In genomic region chr6:85452816-85453215, GRCm38 (mm10) we compare ENCODE assay signal across 8 mouse cellular contexts. TPM values are rescaled to one million over a fixed set of nuclear protein-coding genes. Genes with fewer than 3 reads are reported as not detected.
DNase-seq lines count a peak whose midpoint lies in the region; ATAC-seq and TF ChIP-seq lines count a peak whose summit lies in the region.

No protein-coding gene starts in this region.

- no peak for DNase-seq in heart, postnatal 10 days
- DNase-seq in embryonic facial prominence, embryonic 11.5 days (ENCODE audit: low spot score), result no peak
- DNase-seq in limb, embryonic 10.5 days (ENCODE audit: low spot score), result no peak
- DNase-seq in right cerebral cortex, postnatal 25 days, result no peak

- peaks cover 61% of the 10 kb centered on the region for H3K79me3 ChIP-seq in C2C12 (ENCODE audit: low read depth)

- peak overlapping the region; percentile 91 for H3K9ac ChIP-seq in heart, embryonic 14.5 days (ENCODE audit: low read length)
- peak overlapping the region; percentile 95 for H3K9ac ChIP-seq in embryonic facial prominence, embryonic 11.5 days (replicated peaks; ENCODE audit: low read length)

- H3K4me2 ChIP-seq in heart, embryonic 14.5 days (ENCODE audit: low read length), result peak overlapping the region; percentile 72
- H3K4me2 ChIP-seq in embryonic facial prominence, embryonic 11.5 days (ENCODE audit: low read depth, low read length), result peak overlapping the region; percentile 87

- H3K4me1 ChIP-seq in heart, embryonic 14.5 days (ENCODE audit: control insufficient read depth in 2 of 2, insufficient read depth in 2 of 2, low read length in 2 of 2), result peaks cover 2 to 34% of the 10 kb centered on the region in 2 experiments
- peaks cover 5% of the 10 kb centered on the region; the same call in 1 of the 2 replicates for H3K4me1 ChIP-seq in embryonic facial prominence, embryonic 11.5 days (ENCODE audit: control insufficient read depth, insufficient read depth, low read length)
- H3K4me1 ChIP-seq in limb, embryonic 10.5 days, result peaks cover 30% of the 10 kb centered on the region
- no peaks in the 10 kb centered on the region; the same call in 1 of the 2 replicates for H3K4me1 ChIP-seq in olfactory bulb, adult 2 months (ENCODE audit: control insufficient read depth, insufficient read depth, low read length)

- no peak for TF ChIP-seq CTCF in C2C12 (IDR thresholded peaks at IDR 0.05; ENCODE audit: control insufficient read depth, insufficient read depth, insufficient read length)
- no peak for TF ChIP-seq CTCF in olfactory bulb, adult 2 months (IDR thresholded peaks at IDR 0.05; ENCODE audit: insufficient read depth, low read depth, low read length)

- H3K27ac ChIP-seq in heart, embryonic 14.5 days (replicated peaks in 1 of 2; ENCODE audit: control insufficient read depth in 1 of 2, insufficient read depth in 1 of 2, low read depth in 2 of 2, low read length in 2 of 2), result peak overlapping the region in 1 of 2 experiments; percentile 94; a peak in 1 of 4 replicates
- H3K27ac ChIP-seq in embryonic facial prominence, embryonic 11.5 days (replicated peaks; ENCODE audit: low read depth, low read length), result no peak overlapping the region
- peak overlapping the region; percentile 94 for H3K27ac ChIP-seq in limb, embryonic 10.5 days
- no peak overlapping the region for H3K27ac ChIP-seq in olfactory bulb, adult 2 months (ENCODE audit: insufficient read depth, low read depth, low read length)

- peaks cover 5% of the 10 kb centered on the region; the same call in 1 of the 2 replicates for H3K36me3 ChIP-seq in heart, embryonic 14.5 days (ENCODE audit: control insufficient read depth, insufficient read depth, low read length)
- H3K36me3 ChIP-seq in C2C12 (ENCODE audit: control insufficient read depth, insufficient read depth), result peaks cover 42% of the 10 kb centered on the region
- H3K36me3 ChIP-seq in embryonic facial prominence, embryonic 11.5 days (replicated peaks; ENCODE audit: control insufficient read depth, insufficient read depth, low read depth, low read length), result no peaks in the 10 kb centered on the region
- peaks cover 34% of the 10 kb centered on the region for H3K36me3 ChIP-seq in limb, embryonic 10.5 days

- intact Hi-C loops in heart, postnatal 10 days (cut with DNase I), result no loop called here

- peak overlapping the region; percentile 80 to 91 for H3K4me3 ChIP-seq in heart, embryonic 14.5 days (ENCODE audit: control insufficient read depth in 1 of 2, insufficient read depth in 1 of 2, low read depth in 1 of 2, low read length in 2 of 2)
- H3K4me3 ChIP-seq in C2C12 (ENCODE audit: insufficient read depth, poor library complexity, severe bottlenecking), result peak overlapping the region; percentile 82
- peak overlapping the region; percentile 85 for H3K4me3 ChIP-seq in embryonic facial prominence, embryonic 11.5 days (ENCODE audit: low read depth, low read length)
- H3K4me3 ChIP-seq in limb, embryonic 10.5 days, result peak overlapping the region; percentile 69
- peak overlapping the region; percentile 83 for H3K4me3 ChIP-seq in olfactory bulb, adult 2 months (ENCODE audit: insufficient read depth, low read depth, low read length)

- peak overlapping the region; percentile 61 for H3ac ChIP-seq in C2C12 (ENCODE audit: control insufficient read depth, insufficient read length, low read depth)

- no peaks in the 10 kb centered on the region for H3K27me3 ChIP-seq in heart, embryonic 14.5 days (ENCODE audit: control insufficient read depth, insufficient read depth, low read length)
- H3K27me3 ChIP-seq in C2C12 (ENCODE audit: control insufficient read depth, insufficient read depth, insufficient read length), result no peaks in the 10 kb centered on the region
- no peaks in the 10 kb centered on the region for H3K27me3 ChIP-seq in embryonic facial prominence, embryonic 11.5 days (ENCODE audit: control insufficient read depth, insufficient read depth, low read length)
- no peaks in the 10 kb centered on the region for H3K27me3 ChIP-seq in limb, embryonic 10.5 days (ENCODE audit: low read depth, poor library complexity, severe bottlenecking)

- no peak for ATAC-seq in heart, embryonic 14.5 days (ENCODE audit: insufficient number of reproducible peaks, insufficient read depth, low FRiP score, low read depth)
- no peak for ATAC-seq in embryonic facial prominence, embryonic 11.5 days (replicated peaks; ENCODE audit: insufficient number of reproducible peaks, low FRiP score, low TSS enrichment, low read depth)
- no peak for ATAC-seq in activated CD4-positive, CD25-positive, alpha-beta regulatory T cell, adult 4 months

- no peaks in the 10 kb centered on the region for H3K9me3 ChIP-seq in heart, embryonic 14.5 days (ENCODE audit: control insufficient read depth, low read length)
- H3K9me3 ChIP-seq in embryonic facial prominence, embryonic 11.5 days (replicated peaks; ENCODE audit: control insufficient read depth, low read length), result no peaks in the 10 kb centered on the region
- H3K9me3 ChIP-seq in limb, embryonic 10.5 days (replicated peaks), result no peaks in the 10 kb centered on the region

- WGBS in heart, embryonic 14.5 days, result 9% methylated on average over 7 of the region's 7 CpGs
- 12% methylated on average over 7 of the region's 7 CpGs for WGBS in embryonic facial prominence, embryonic 11.5 days
- WGBS in limb, embryonic 10.5 days, result 16% methylated on average over 7 of the region's 7 CpGs
- WGBS in olfactory bulb, adult 2 months, result 4% methylated on average over 7 of the region's 7 CpGs

- peaks cover 61% of the 10 kb centered on the region for H3K79me2 ChIP-seq in C2C12 (ENCODE audit: control insufficient read depth, insufficient read depth)

- no peak for TF ChIP-seq POLR2A in olfactory bulb, adult 2 months (IDR thresholded peaks at IDR 0.05; ENCODE audit: insufficient read depth, low read depth, low read length)

TF ChIP-seq in C2C12, 6 proteins besides CTCF, POLR2A, EP300 and RAD21:
- no peak for TF ChIP-seq FOSL1 (IDR thresholded peaks at IDR 0.05; ENCODE audit: insufficient read depth, low read length, poor library complexity, severe bottlenecking)
- TF ChIP-seq MYOD1 (IDR thresholded peaks at IDR 0.05; ENCODE audit: control insufficient read depth, insufficient read length, low read depth), result no peak
- TF ChIP-seq MAX (IDR thresholded peaks at IDR 0.05), result no peak

RNA-seq across cellular contexts. Expression of gene Pradc1, which starts 1.0 kb away (rescaled TPM):
- 26.0 and 28.8 TPM in 2 replicates for polyA plus RNA-seq in heart, embryonic 14.5 days (2014; fragmentation: Nextera tagmentation; extraction: Ambion mirVana)
- total RNA-seq in heart, postnatal 10 days (2021), result 10 to 100 TPM; 17.9 to 19.4 TPM
- polyA plus RNA-seq in C2C12 (2012; fragmentation: generic; extraction: Trizol), result 35.6 TPM
- 23.5 and 23.7 TPM in 2 replicates for polyA plus RNA-seq in embryonic facial prominence, embryonic 11.5 days (2014; fragmentation: Nextera tagmentation; extraction: Ambion mirVana)
- polyA plus RNA-seq in limb, embryonic 10.5 days (2016; fragmentation: Nextera tagmentation; extraction: Ambion mirVana), result 23.3 and 29.0 TPM in 2 replicates
- not detected in 2 replicates for polyA plus RNA-seq in olfactory bulb, adult 2 months (2012; ENCODE audit: insufficient read depth, insufficient read length, low replicate concordance, missing spikeins)
- 10 to 100 TPM; 17.9 to 24.1 TPM for polyA plus RNA-seq in activated CD4-positive, CD25-positive, alpha-beta regulatory T cell, adult 4 months (2017; shearing (Covaris generic))

RNA-seq across cellular contexts. Expression of gene Cct7, which starts 1.5 kb away (rescaled TPM):
- 355 and 372 TPM in 2 replicates for polyA plus RNA-seq in heart, embryonic 14.5 days (2014; fragmentation: Nextera tagmentation; extraction: Ambion mirVana)
- 100 to 1,000 TPM; 160 to 172 TPM for total RNA-seq in heart, postnatal 10 days (2021)
- polyA plus RNA-seq in C2C12 (2012; fragmentation: generic; extraction: Trizol), result 531 TPM
- 713 and 720 TPM in 2 replicates for polyA plus RNA-seq in embryonic facial prominence, embryonic 11.5 days (2014; fragmentation: Nextera tagmentation; extraction: Ambion mirVana)
- polyA plus RNA-seq in limb, embryonic 10.5 days (2016; fragmentation: Nextera tagmentation; extraction: Ambion mirVana), result 778 and 852 TPM in 2 replicates
- not detected in 2 replicates for polyA plus RNA-seq in olfactory bulb, adult 2 months (2012; ENCODE audit: insufficient read depth, insufficient read length, low replicate concordance, missing spikeins)
- polyA plus RNA-seq in activated CD4-positive, CD25-positive, alpha-beta regulatory T cell, adult 4 months (2017; shearing (Covaris generic)), result 100 to 1,000 TPM; 290 to 307 TPM

RNA-seq across cellular contexts. Expression of gene Smyd5, which starts 21.0 kb away (rescaled TPM):
- polyA plus RNA-seq in heart, embryonic 14.5 days (2014; fragmentation: Nextera tagmentation; extraction: Ambion mirVana), result 30.5 and 33.5 TPM in 2 replicates
- 10 to 100 TPM; 11.1 to 12.5 TPM for total RNA-seq in heart, postnatal 10 days (2021)
- polyA plus RNA-seq in C2C12 (2012; fragmentation: generic; extraction: Trizol), result 67.0 TPM
- 56.3 and 56.4 TPM in 2 replicates for polyA plus RNA-seq in embryonic facial prominence, embryonic 11.5 days (2014; fragmentation: Nextera tagmentation; extraction: Ambion mirVana)
- polyA plus RNA-seq in limb, embryonic 10.5 days (2016; fragmentation: Nextera tagmentation; extraction: Ambion mirVana), result 88.0 and 104 TPM in 2 replicates
- not detected in 2 replicates for polyA plus RNA-seq in olfactory bulb, adult 2 months (2012; ENCODE audit: insufficient read depth, insufficient read length, low replicate concordance, missing spikeins)
- polyA plus RNA-seq in activated CD4-positive, CD25-positive, alpha-beta regulatory T cell, adult 4 months (2017; shearing (Covaris generic)), result 10 to 100 TPM; 21.2 to 27.0 TPM

RNA-seq across cellular contexts. Expression of gene Noto, which starts 29.1 kb away (rescaled TPM):
- not detected in 2 replicates for polyA plus RNA-seq in heart, embryonic 14.5 days (2014; fragmentation: Nextera tagmentation; extraction: Ambion mirVana)
- total RNA-seq in heart, postnatal 10 days (2021), result not detected
- not detected for polyA plus RNA-seq in C2C12 (2012; fragmentation: generic; extraction: Trizol)
- not detected in 2 replicates for polyA plus RNA-seq in embryonic facial prominence, embryonic 11.5 days (2014; fragmentation: Nextera tagmentation; extraction: Ambion mirVana)
- polyA plus RNA-seq in limb, embryonic 10.5 days (2016; fragmentation: Nextera tagmentation; extraction: Ambion mirVana), result not detected in 2 replicates
- polyA plus RNA-seq in olfactory bulb, adult 2 months (2012; ENCODE audit: insufficient read depth, insufficient read length, low replicate concordance, missing spikeins), result not detected in 2 replicates
- not detected for polyA plus RNA-seq in activated CD4-positive, CD25-positive, alpha-beta regulatory T cell, adult 4 months (2017; shearing (Covaris generic))

RNA-seq across cellular contexts. Expression of gene Fbxo41, which starts 50.0 kb away (rescaled TPM):
- not detected in 2 replicates for polyA plus RNA-seq in heart, embryonic 14.5 days (2014; fragmentation: Nextera tagmentation; extraction: Ambion mirVana)
- total RNA-seq in heart, postnatal 10 days (2021), result not detected
- polyA plus RNA-seq in C2C12 (2012; fragmentation: generic; extraction: Trizol), result 0.02 TPM
- polyA plus RNA-seq in embryonic facial prominence, embryonic 11.5 days (2014; fragmentation: Nextera tagmentation; extraction: Ambion mirVana), result 0.35 and 0.54 TPM in 2 replicates
- 0.87 and 2.0 TPM in 2 replicates for polyA plus RNA-seq in limb, embryonic 10.5 days (2016; fragmentation: Nextera tagmentation; extraction: Ambion mirVana)
- polyA plus RNA-seq in olfactory bulb, adult 2 months (2012; ENCODE audit: insufficient read depth, insufficient read length, low replicate concordance, missing spikeins), result not detected in 2 replicates
- polyA plus RNA-seq in activated CD4-positive, CD25-positive, alpha-beta regulatory T cell, adult 4 months (2017; shearing (Covaris generic)), result under 1 TPM in 1 of 2 experiments, not detected in 1; 0.05 TPM

Comparison
In these comparisons a context has a peak if more than half of its experiments do, and no peak if none do; other contexts are left out.
1. RNA of gene Smyd5, which starts 21.0 kb away (polyA plus RNA-seq): 88.0 to 104 TPM in limb, embryonic 10.5 days, 67.0 TPM in C2C12 (single experiment), 56.3 to 56.4 TPM in embryonic facial prominence, embryonic 11.5 days, 30.5 to 33.5 TPM in heart, embryonic 14.5 days and 21.2 to 27.0 TPM in activated CD4-positive, CD25-positive, alpha-beta regulatory T cell, adult 4 months; not detected in olfactory bulb, adult 2 months; every median in the first group is over 10 times any median in the second.
2. Peak in every context shown above with its lines, with median percentiles within 50 percentile points of each other: H3K4me3 ChIP-seq.